Mouse (Mus musculus) embryonic facial prominence, embryonic 11.5 days (tissue): ENCODE measurements around the gene Sfxn4. TPM values are rescaled to one million over a fixed set of nuclear protein-coding genes. Genes with fewer than 3 reads are reported as not detected.
A peak's percentile ranks its signal among the peaks of the same experiment; 100 is the strongest.
"Not testable (repeated sequence)": the region's sequence is repeated elsewhere in the genome, so short reads cannot be mapped to it uniquely, and the experiment has no call there.

Experiments
- ATAC-seq: fragments of 200-750 bp; cut with Nextera tagmentation; replicated peaks from 2 replicates; pipeline ENCODE4 v1.8.0; 2017; ENCODE audit warnings: low read depth; ENCODE audit not compliant: insufficient number of reproducible peaks, low FRiP score, low TSS enrichment
- DNase-seq: peaks from one replicate; pipeline ENCODE4 v3.0.0-alpha.2; 2015; ENCODE audit warnings: low spot score
- H3K27ac ChIP-seq: fragments of 300-500 bp; sonication (generic); replicated peaks from 2 replicates; pipeline ENCODE4 v1.5.1; 2014; ENCODE audit warnings: mild to moderate bottlenecking, low read depth, low read length, control low read depth
- H3K27me3 ChIP-seq: fragments of 300-500 bp; sonication (generic); 2 replicates; pipeline ENCODE4 v1.6.1; 2014; ENCODE audit warnings: mild to moderate bottlenecking, low read length, moderate library complexity, mixed read lengths; ENCODE audit not compliant: control insufficient read depth, insufficient read depth
- H3K36me3 ChIP-seq: fragments of 300-500 bp; sonication (generic); replicated peaks from 2 replicates; pipeline ENCODE4 v1.6.1; 2014; ENCODE audit warnings: low read depth, mild to moderate bottlenecking, low read length, moderate library complexity, mixed read lengths; ENCODE audit not compliant: control insufficient read depth, insufficient read depth
- H3K4me1 ChIP-seq: fragments of 300-500 bp; sonication (generic); 2 replicates; pipeline ENCODE4 v1.6.1; 2014; ENCODE audit warnings: low read length, mixed read lengths; ENCODE audit not compliant: control insufficient read depth, insufficient read depth
- H3K4me2 ChIP-seq: fragments of 300-500 bp; sonication (generic); 2 replicates; pipeline ENCODE4 v1.6.1; 2014; ENCODE audit warnings: low read depth, mild to moderate bottlenecking, control low read depth, low read length, moderate library complexity
- H3K4me3 ChIP-seq: fragments of 300-500 bp; sonication (generic); 2 replicates; pipeline ENCODE4 v1.5.1; 2014; ENCODE audit warnings: low read depth, low read length, control low read depth
- H3K9ac ChIP-seq: fragments of 300-500 bp; sonication (generic); replicated peaks from 2 replicates; pipeline ENCODE4 v1.6.1; 2014; ENCODE audit warnings: mild to moderate bottlenecking, control low read depth, low read length
- H3K9me3 ChIP-seq: fragments of 300-500 bp; sonication (generic); replicated peaks from 2 replicates; pipeline ENCODE4 v1.6.1; 2016; ENCODE audit warnings: mild to moderate bottlenecking, low read length, inconsistent platforms, mixed read lengths; ENCODE audit not compliant: control insufficient read depth
- WGBS: fragments of 180-500 bp; shearing (Covaris S2); extraction: QIAGEN DNeasy Blood & Tissue Kit; methylation state at CpG from one replicate; pipeline ENCODE4 v1.1.7; 2014; 5-methylcytosine and 5-hydroxymethylcytosine counted together
- polyA plus RNA-seq: library from polyadenylated mRNA; unstranded; fragments of >200 nt; fragmentation: Nextera tagmentation; extraction: Ambion mirVana; gene quantifications from 2 replicates; pipeline ENCODE4 v1.2.1, GENCODE M21; 2014

Sfxn4 gene
- polyA plus RNA-seq, 1 experiment from 2014 or later = 15.1 TPM

- Histone ChIP-seq H3K36me3 (no peaks in the 10 kb centered on the region; the same call in 1 of the 2 replicates), H3K27ac (no peak overlapping the region), H3K4me2 (no peak overlapping the region), H3K4me3 (no peak overlapping the region), H3K9me3 (no peaks in the 10 kb centered on the region), H3K27me3 (no peaks in the 10 kb centered on the region), H3K9ac (no peak overlapping the region), H3K4me1 (no peaks in the 10 kb centered on the region)
- 57% methylated on average over 1 of the region's 1 CpGs for WGBS
- ATAC-seq (no peak), DNase-seq (no peak)
Observed at GRCm38 (mm10) chr19:60872272-60872671, 11.0 kb upstream of the Sfxn4 start.

DNA sequence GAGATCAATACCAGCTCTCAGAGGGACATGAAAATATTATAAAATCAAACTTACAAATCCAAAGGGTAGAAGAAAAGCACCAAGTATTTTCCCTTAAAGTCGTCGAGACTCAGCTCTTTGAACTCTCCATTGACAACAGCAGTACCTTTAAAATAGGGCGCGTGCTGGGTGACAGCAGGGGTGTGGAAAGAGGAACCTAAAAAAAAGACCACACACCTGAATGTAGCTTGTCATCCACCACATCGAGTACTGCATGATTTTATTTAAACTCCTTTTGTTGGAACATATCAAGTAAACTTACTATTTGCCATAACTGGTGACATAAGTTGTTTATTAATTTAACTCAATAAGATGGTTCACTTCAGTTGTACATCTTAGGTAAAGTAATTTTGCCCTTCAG is 10.1 kb upstream of the Sfxn4 start:
- H3K4me3 ChIP-seq = no peak overlapping the region
- H3K9ac ChIP-seq = no peak overlapping the region
- H3K4me1 ChIP-seq = no peaks in the 10 kb centered on the region
- no peak for ATAC-seq
- DNase-seq = no peak
- 86% methylated on average over 5 of the region's 5 CpGs for WGBS
- H3K4me2 ChIP-seq = no peak overlapping the region
- H3K9me3 ChIP-seq = no peaks in the 10 kb centered on the region
- no peak overlapping the region for H3K27ac ChIP-seq
- H3K27me3 ChIP-seq = no peaks in the 10 kb centered on the region
- H3K36me3 ChIP-seq = no peaks in the 10 kb centered on the region; the same call in 1 of the 2 replicates

GRCm38 (mm10) chr19:60870489-60870888 is 9.2 kb upstream of the Sfxn4 start:
- ATAC-seq = no peak
- no peak for DNase-seq
- no peaks in the 10 kb centered on the region for H3K9me3 ChIP-seq
- no peaks in the 10 kb centered on the region; the same call in 1 of the 2 replicates for H3K36me3 ChIP-seq
- no peaks in the 10 kb centered on the region for H3K27me3 ChIP-seq
- 91% methylated on average over 1 of the region's 1 CpGs for WGBS
- no peak overlapping the region for H3K9ac ChIP-seq
- no peak overlapping the region for H3K27ac ChIP-seq
- H3K4me2 ChIP-seq = no peak overlapping the region
- H3K4me3 ChIP-seq = no peak overlapping the region
- no peaks in the 10 kb centered on the region for H3K4me1 ChIP-seq

DNA sequence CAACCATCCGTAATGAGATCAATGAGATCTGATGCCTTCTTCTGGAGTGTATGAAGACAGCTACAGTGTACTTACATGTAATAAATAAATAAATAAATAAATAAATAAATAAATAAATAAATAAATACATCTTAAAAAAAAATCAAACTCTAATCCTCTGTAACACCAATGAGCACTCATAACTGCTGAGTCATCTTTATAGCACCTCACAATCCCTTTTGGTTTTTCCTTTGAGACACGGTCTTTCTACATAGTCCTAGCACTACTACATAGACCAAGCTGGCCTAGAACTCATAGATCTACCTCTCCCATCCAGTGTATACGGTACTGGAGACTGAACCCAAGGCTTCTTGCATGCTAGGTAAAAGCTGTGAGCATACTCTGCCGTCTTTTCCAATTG is 4.9 kb upstream of the Sfxn4 start:
- not testable (repeated sequence) for H3K9me3 ChIP-seq, DNase-seq, H3K36me3 ChIP-seq, H3K27me3 ChIP-seq, H3K4me1 ChIP-seq, ATAC-seq, H3K4me2 ChIP-seq, H3K27ac ChIP-seq, H3K9ac ChIP-seq, H3K4me3 ChIP-seq
- WGBS = 95% methylated on average over 4 of the region's 4 CpGs

- H3K27me3 ChIP-seq = no peaks in the 10 kb centered on the region
- H3K9ac ChIP-seq = no peak overlapping the region
- H3K36me3 ChIP-seq = no peaks in the 10 kb centered on the region
- no peaks in the 10 kb centered on the region for H3K9me3 ChIP-seq
- H3K27ac ChIP-seq = no peak overlapping the region
- H3K4me2 ChIP-seq = no peak overlapping the region
- no peaks in the 10 kb centered on the region for H3K4me1 ChIP-seq
- DNase-seq = no peak
- no peak overlapping the region for H3K4me3 ChIP-seq
- no peak for ATAC-seq
Observed at GRCm38 (mm10) chr19:60845731-60846130, 15.5 kb downstream of the Sfxn4 start.

DNA sequence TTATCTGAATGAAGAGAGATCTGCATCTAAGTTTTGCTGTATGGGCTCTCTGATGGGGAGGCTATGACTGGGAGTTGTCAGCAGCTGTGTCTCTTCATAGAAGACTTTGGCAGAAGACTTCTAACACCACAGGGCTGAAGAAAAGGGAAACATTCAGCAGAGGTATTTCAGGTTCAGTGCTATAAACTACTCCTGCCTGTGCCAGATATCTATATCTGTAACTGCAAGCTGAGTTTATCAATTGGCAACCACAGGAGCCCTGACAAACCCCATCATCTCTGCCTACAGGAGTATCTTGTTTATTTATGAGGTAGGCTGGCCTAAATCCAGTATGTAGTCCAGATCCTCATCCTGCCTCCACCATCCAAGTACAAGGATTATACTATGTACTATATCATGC is 18.0 kb downstream of the Sfxn4 start:
- Histone ChIP-seq H3K4me1 (no peaks in the 10 kb centered on the region), H3K4me2 (no peak overlapping the region), H3K27me3 (no peaks in the 10 kb centered on the region), H3K36me3 (no peaks in the 10 kb centered on the region), H3K4me3 (no peak overlapping the region), H3K9me3 (no peaks in the 10 kb centered on the region), H3K27ac (no peak overlapping the region), H3K9ac (no peak overlapping the region)
- no peak for DNase-seq
- ATAC-seq = no peak

GRCm38 (mm10) chr19:60837747-60838146 is 23.5 kb downstream of the Sfxn4 start:
- Histone ChIP-seq H3K9ac (no peak overlapping the region), H3K27ac (no peak overlapping the region), H3K27me3 (no peaks in the 10 kb centered on the region), H3K4me1 (no peaks in the 10 kb centered on the region), H3K4me2 (no peak overlapping the region), H3K9me3 (no peaks in the 10 kb centered on the region), H3K4me3 (no peak overlapping the region), H3K36me3 (peaks cover 6% of the 10 kb centered on the region)
- DNase-seq (peak; percentile 79), ATAC-seq (no peak)
- 87% methylated on average over 1 of the region's 1 CpGs for WGBS

- Histone ChIP-seq H3K9ac (no peak overlapping the region), H3K9me3 (no peaks in the 10 kb centered on the region), H3K4me2 (no peak overlapping the region), H3K4me3 (no peak overlapping the region), H3K27ac (no peak overlapping the region), H3K4me1 (no peaks in the 10 kb centered on the region), H3K27me3 (no peaks in the 10 kb centered on the region), H3K36me3 (peaks cover 4% of the 10 kb centered on the region)
- 93% methylated on average over 6 of the region's 6 CpGs for WGBS
- DNase-seq = no peak
- no peak for ATAC-seq
Observed at GRCm38 (mm10) chr19:60818677-60819076, 42.6 kb downstream of the Sfxn4 start.
